Mouse (Mus musculus) C2C12 (cell line): ENCODE results near the gene Cryba2.

Experiments used
- CEBPB ChIP-seq: IDR thresholded peaks from one replicate; pipeline ENCODE4 v1.6.1; 2011; ENCODE audit warnings: low read depth, mild to moderate bottlenecking, control low read depth, moderate library complexity
- CTCF ChIP-seq: IDR thresholded peaks from one replicate; pipeline ENCODE4 v1.5.1; 2011; ENCODE audit not compliant: control insufficient read depth, insufficient read depth, insufficient read length
- MAX ChIP-seq: IDR thresholded peaks from one replicate; pipeline ENCODE4 v1.6.1; 2011; ENCODE audit warnings: mild to moderate bottlenecking, control low read depth
- MYOD1 ChIP-seq: IDR thresholded peaks from one replicate; pipeline ENCODE4 v1.6.1; 2011; ENCODE audit warnings: low read depth; ENCODE audit not compliant: control insufficient read depth, insufficient read length
- MYOG ChIP-seq: IDR thresholded peaks from one replicate; pipeline ENCODE4 v1.6.1; 2011; ENCODE audit not compliant: control insufficient read depth, insufficient read length; ENCODE audit errors: extremely low read depth
- USF1 ChIP-seq: IDR thresholded peaks from one replicate; pipeline ENCODE4 v1.6.1; 2011; ENCODE audit warnings: low read depth, mild to moderate bottlenecking, control low read depth, moderate library complexity

GRCm38 (mm10) chr1:74882828-74883227, 10.1 kb downstream of the Cryba2 start:
- TF ChIP-seq CTCF: no peak
- TF ChIP-seq MYOG: no peak
- TF ChIP-seq CEBPB: no peak
- no peak for TF ChIP-seq MAX
- no peak for TF ChIP-seq MYOD1
- no peak for TF ChIP-seq USF1
